Mouse (Mus musculus) hindbrain, embryonic 15.5 days (tissue): ENCODE data around the gene Tmem131. TPM values are rescaled to one million over a fixed set of nuclear protein-coding genes. Genes with fewer than 3 reads are reported as not detected.

ENCODE experiments used
- ATAC-seq: fragments of 200-750 bp; cut with Nextera tagmentation; 2 replicates; pipeline ENCODE4 v1.8.0; 2017; ENCODE audit warnings: low read depth, moderate number of reproducible peaks, moderate TSS enrichment; ENCODE audit not compliant: low FRiP score
- H3K27ac ChIP-seq: fragments of 300-500 bp; sonication (generic); replicated peaks from 2 replicates; pipeline ENCODE4 v1.5.1; 2015; ENCODE audit warnings: mild to moderate bottlenecking, inconsistent platforms
- H3K27me3 ChIP-seq: fragments of 300-500 bp; sonication (generic); 2 replicates; pipeline ENCODE4 v1.6.1; 2015; ENCODE audit warnings: control low read depth, inconsistent platforms
- H3K36me3 ChIP-seq: fragments of 300-500 bp; sonication (generic); 2 replicates; pipeline ENCODE4 v1.6.1; 2015; ENCODE audit warnings: control low read depth, inconsistent platforms
- H3K4me1 ChIP-seq: fragments of 300-500 bp; sonication (generic); replicated peaks from 2 replicates; pipeline ENCODE4 v1.6.1; 2015; ENCODE audit warnings: control low read depth, inconsistent platforms
- H3K4me2 ChIP-seq: fragments of 300-500 bp; sonication (generic); 2 replicates; pipeline ENCODE4 v1.6.1; 2015; ENCODE audit warnings: moderate library complexity, mild to moderate bottlenecking, inconsistent platforms
- H3K4me3 ChIP-seq: fragments of 300-500 bp; sonication (generic); 2 replicates; pipeline ENCODE4 v1.5.1; 2015; ENCODE audit warnings: mild to moderate bottlenecking, inconsistent platforms
- H3K9ac ChIP-seq: fragments of 300-500 bp; sonication (generic); 2 replicates; pipeline ENCODE4 v1.6.1; 2015; ENCODE audit warnings: inconsistent platforms
- H3K9me3 ChIP-seq: fragments of 300-500 bp; sonication (generic); 2 replicates; pipeline ENCODE4 v1.6.1; 2016; ENCODE audit warnings: control low read depth, inconsistent platforms
- whole genome bisulfite sequencing: fragments of 180-500 bp; shearing (Covaris S2); methylation state at CpG from one replicate; pipeline ENCODE4 v1.1.7; 2015; 5-methylcytosine and 5-hydroxymethylcytosine counted together
- polyA plus RNA-seq: library from polyadenylated mRNA; unstranded; fragments of >200 nt; fragmentation: Nextera tagmentation; extraction: Ambion mirVana; gene quantifications from 2 replicates; pipeline ENCODE4 v1.2.1, GENCODE M21; 2015

Gene Tmem131
- polyA plus RNA-seq, result 11.9 and 13.5 TPM in 2 replicates

GRCm38 (mm10) chr1:36943653-36944052, at the start of gene Tmem131:
TSS of gene Tmem131 (minus strand) at chr1:36943666.
- H3K36me3 ChIP-seq, result no peaks in the 10 kb centered on the region
- WGBS, result 73% methylated on average over 5 of the region's 5 CpGs
- no peak for ATAC-seq

GRCm38 (mm10) chr1:36988561-36988960, 45.1 kb upstream of the Tmem131 start:
- Histone ChIP-seq H3K4me3 (no peak overlapping the region), H3K9ac (no peak overlapping the region), H3K4me2 (no peak overlapping the region), H3K27ac (no peak overlapping the region), H3K36me3 (no peaks in the 10 kb centered on the region), H3K9me3 (no peaks in the 10 kb centered on the region), H3K4me1 (no peaks in the 10 kb centered on the region), H3K27me3 (no peaks in the 10 kb centered on the region)
- no peak for ATAC-seq
- 88% methylated on average over 6 of the region's 6 CpGs for WGBS

More at GRCm38 (mm10) chr1:36943653-36944052, at the start of gene Tmem131:
- Histone ChIP-seq H3K4me2 (no peak within 1 kb of the TSS), H3K9me3 (no peaks in the 10 kb centered on the region), H3K27me3 (no peaks in the 10 kb centered on the region), H3K27ac (no peak within 1 kb of the TSS), H3K9ac (no peak within 1 kb of the TSS), H3K4me3 (no peak within 1 kb of the TSS), H3K4me1 (peaks cover 8% of the 10 kb centered on the region)

GRCm38 (mm10) chr1:36988161-36988560, 44.7 kb upstream of the Tmem131 start:
- H3K4me1 ChIP-seq, result no peaks in the 10 kb centered on the region
- H3K4me3 ChIP-seq, result no peak overlapping the region
- H3K36me3 ChIP-seq, result no peaks in the 10 kb centered on the region
- 78% methylated on average over 6 of the region's 6 CpGs for WGBS
- H3K27me3 ChIP-seq, result no peaks in the 10 kb centered on the region
- no peak for ATAC-seq
- H3K27ac ChIP-seq, result no peak overlapping the region
- no peaks in the 10 kb centered on the region for H3K9me3 ChIP-seq
- no peak overlapping the region for H3K9ac ChIP-seq
- H3K4me2 ChIP-seq, result no peak overlapping the region

DNA sequence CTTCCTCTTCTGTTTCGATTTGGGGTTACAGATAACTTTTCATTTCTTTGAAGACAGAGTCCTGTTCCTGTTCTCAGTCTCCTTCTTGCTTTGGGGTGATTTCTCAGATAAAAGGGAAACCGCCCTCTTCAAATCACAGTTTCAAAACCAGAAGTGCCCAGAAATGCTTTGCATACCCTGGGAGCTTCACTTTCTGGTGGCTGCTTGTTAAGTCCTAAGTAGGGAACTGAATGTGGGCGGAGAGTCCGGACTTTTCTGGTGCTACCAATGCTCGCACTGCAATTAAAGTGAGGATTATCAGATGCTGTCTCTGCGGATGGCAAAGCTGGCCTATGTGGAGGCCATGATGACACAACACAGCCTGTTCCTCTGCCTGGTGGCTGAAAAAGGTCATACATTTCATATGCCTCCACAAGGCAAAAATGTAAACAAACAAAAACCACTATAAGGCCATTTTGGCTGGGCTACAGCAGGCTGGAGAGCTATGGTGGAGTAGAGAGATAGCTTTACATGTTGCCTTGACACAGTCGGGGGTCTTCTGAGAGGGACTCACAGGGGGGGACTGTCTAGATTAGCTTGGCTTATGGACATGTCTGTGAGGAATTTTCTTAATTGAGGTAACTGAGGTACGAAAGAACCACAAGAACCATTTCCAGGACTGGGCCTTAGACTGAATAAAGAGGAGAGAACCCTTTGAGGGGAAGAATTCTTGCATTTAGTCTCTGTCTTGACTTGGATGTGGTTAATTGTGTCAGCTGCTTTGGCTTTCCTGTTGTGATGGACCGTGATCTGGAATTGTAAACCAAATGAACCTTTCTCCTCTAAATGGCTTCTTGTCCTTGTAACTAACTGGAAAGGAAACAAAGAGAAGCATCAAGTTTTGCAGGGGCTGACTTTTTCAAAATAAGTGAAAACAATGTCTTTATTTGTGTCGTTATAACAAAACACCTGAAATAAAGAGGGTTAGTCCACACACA, 44.0 kb upstream of the Tmem131 start:
- Histone ChIP-seq H3K36me3 (no peaks in the 10 kb centered on the region), H3K4me3 (no peak overlapping the region), H3K27me3 (no peaks in the 10 kb centered on the region), H3K9ac (no peak overlapping the region), H3K27ac (no peak overlapping the region), H3K9me3 (no peaks in the 10 kb centered on the region), H3K4me2 (no peak overlapping the region), H3K4me1 (no peaks in the 10 kb centered on the region)
- 81% methylated on average over 10 of the region's 10 CpGs for WGBS
- no peak for ATAC-seq

- no peaks in the 10 kb centered on the region for H3K4me1 ChIP-seq
- H3K27ac ChIP-seq, result no peak overlapping the region
- no peaks in the 10 kb centered on the region for H3K36me3 ChIP-seq
- no peak for ATAC-seq
- no peak overlapping the region for H3K4me2 ChIP-seq
- no peak overlapping the region for H3K4me3 ChIP-seq
- 33% methylated on average over 14 of the region's 14 CpGs for WGBS
- H3K27me3 ChIP-seq, result no peaks in the 10 kb centered on the region
- H3K9ac ChIP-seq, result no peak overlapping the region
- no peaks in the 10 kb centered on the region for H3K9me3 ChIP-seq
These were observed 43.1 kb upstream of the Tmem131 start for GRCm38 (mm10) chr1:36986396-36987160.

GRCm38 (mm10) chr1:36985896-36986295, 42.4 kb upstream of the Tmem131 start:
- Histone ChIP-seq H3K36me3 (no peaks in the 10 kb centered on the region), H3K4me1 (no peaks in the 10 kb centered on the region), H3K27ac (no peak overlapping the region), H3K4me2 (no peak overlapping the region), H3K9ac (no peak overlapping the region), H3K4me3 (no peak overlapping the region), H3K9me3 (no peaks in the 10 kb centered on the region), H3K27me3 (no peaks in the 10 kb centered on the region)
- no peak for ATAC-seq
- WGBS, result 9% methylated on average over 6 of the region's 6 CpGs

DNA sequence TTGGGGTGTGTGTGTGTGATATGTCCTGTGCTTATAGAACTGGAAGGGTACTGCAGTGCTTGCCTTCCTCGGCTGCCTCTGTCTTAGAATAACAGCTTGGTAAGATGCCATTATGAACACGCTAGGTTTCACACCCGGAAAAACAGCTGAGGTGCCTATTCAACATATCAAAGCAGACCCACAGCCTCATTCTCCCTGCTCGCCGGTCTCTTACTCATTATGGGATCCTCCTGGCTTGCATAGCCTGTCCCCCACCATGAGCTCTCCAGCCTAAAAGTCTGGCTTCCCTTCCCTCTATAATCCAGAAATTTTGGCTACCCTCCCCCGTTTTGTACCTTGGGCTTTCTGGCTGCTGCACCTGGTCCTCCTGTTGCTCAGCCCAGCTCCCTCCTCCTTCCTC, 40.9 kb upstream of the Tmem131 start:
- H3K36me3 ChIP-seq, result no peaks in the 10 kb centered on the region

GRCm38 (mm10) chr1:36983754-36984153, 40.3 kb upstream of the Tmem131 start:
- Histone ChIP-seq H3K27ac (no peak overlapping the region), H3K36me3 (no peaks in the 10 kb centered on the region), H3K9me3 (no peaks in the 10 kb centered on the region), H3K27me3 (no peaks in the 10 kb centered on the region), H3K4me3 (no peak overlapping the region), H3K4me2 (no peak overlapping the region), H3K9ac (no peak overlapping the region), H3K4me1 (no peaks in the 10 kb centered on the region)
- no peak for ATAC-seq
- 34% methylated on average over 4 of the region's 4 CpGs for WGBS

More for the DNA sequence above, 40.9 kb upstream of the Tmem131 start:
- Histone ChIP-seq H3K9ac (no peak overlapping the region), H3K9me3 (no peaks in the 10 kb centered on the region), H3K27ac (no peak overlapping the region), H3K4me3 (no peak overlapping the region), H3K27me3 (no peaks in the 10 kb centered on the region), H3K4me1 (no peaks in the 10 kb centered on the region), H3K4me2 (no peak overlapping the region)
- WGBS, result 24% methylated on average over 6 of the region's 6 CpGs
- ATAC-seq, result no peak

DNA sequence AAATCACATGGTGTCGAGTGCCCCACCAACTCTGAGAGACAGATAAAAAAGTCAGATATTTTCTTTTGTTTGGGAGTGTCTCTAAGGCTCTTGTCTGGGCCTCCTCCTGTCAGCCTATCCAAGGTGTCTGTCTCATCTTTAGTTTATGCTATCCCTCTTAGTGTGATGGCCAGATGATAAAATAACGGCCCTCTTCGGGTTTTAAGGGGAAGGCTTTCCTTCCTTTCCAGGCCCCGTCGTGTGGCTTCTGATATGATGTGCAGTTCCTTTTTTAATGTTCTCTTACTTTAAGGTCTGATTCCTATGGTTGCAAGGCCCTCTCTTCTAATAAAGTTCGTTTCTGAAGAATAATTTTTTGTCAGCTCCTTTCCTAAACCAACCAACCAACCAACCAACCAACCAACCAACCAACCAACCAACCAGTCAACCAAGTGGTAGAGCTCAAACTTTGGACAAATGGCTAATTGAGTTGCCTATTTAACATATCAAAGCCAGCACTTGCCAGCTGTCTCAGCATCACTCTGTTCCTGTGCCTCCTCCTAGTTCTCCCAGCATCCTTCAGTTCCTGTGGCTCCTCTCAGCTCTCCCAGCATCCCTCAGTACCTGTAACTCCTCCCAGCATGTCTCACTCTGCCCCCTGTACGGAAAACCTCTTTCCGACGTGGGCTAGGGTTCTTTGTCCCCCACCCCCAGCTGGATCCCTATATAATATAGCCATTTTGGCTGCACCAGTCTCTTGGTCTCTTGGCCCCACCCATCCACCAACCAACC, 38.9 kb upstream of the Tmem131 start:
- Histone ChIP-seq H3K27ac (no peak overlapping the region), H3K9me3 (no peaks in the 10 kb centered on the region), H3K4me2 (no peak overlapping the region), H3K4me3 (no peak overlapping the region), H3K4me1 (no peaks in the 10 kb centered on the region), H3K36me3 (no peaks in the 10 kb centered on the region), H3K27me3 (no peaks in the 10 kb centered on the region), H3K9ac (no peak overlapping the region)
- WGBS, result 90% methylated on average over 9 of the region's 9 CpGs
- no peak for ATAC-seq

- H3K4me3 ChIP-seq, result no peak overlapping the region
- no peaks in the 10 kb centered on the region for H3K9me3 ChIP-seq
- H3K36me3 ChIP-seq, result no peaks in the 10 kb centered on the region
- 84% methylated on average over 4 of the region's 4 CpGs for WGBS
- no peak overlapping the region for H3K27ac ChIP-seq
- H3K4me2 ChIP-seq, result no peak overlapping the region
- H3K27me3 ChIP-seq, result no peaks in the 10 kb centered on the region
- no peak for ATAC-seq
- H3K9ac ChIP-seq, result no peak overlapping the region
- no peaks in the 10 kb centered on the region for H3K4me1 ChIP-seq
These were observed 33.3 kb upstream of the Tmem131 start for GRCm38 (mm10) chr1:36976770-36977169.

GRCm38 (mm10) chr1:36970918-36971617, 27.6 kb upstream of the Tmem131 start:
- no peak overlapping the region for H3K4me3 ChIP-seq
- no peaks in the 10 kb centered on the region for H3K36me3 ChIP-seq
- no peak overlapping the region for H3K9ac ChIP-seq
- no peak overlapping the region for H3K27ac ChIP-seq
- H3K27me3 ChIP-seq, result no peaks in the 10 kb centered on the region
- H3K4me1 ChIP-seq, result no peaks in the 10 kb centered on the region
- no peak for ATAC-seq
- no peak overlapping the region for H3K4me2 ChIP-seq
- WGBS, result 91% methylated on average over 3 of the region's 3 CpGs
- no peaks in the 10 kb centered on the region for H3K9me3 ChIP-seq
